Mouse (Mus musculus) gastrocnemius, adult 18-20 months (tissue): ENCODE measurements around the gene Crlf1. TPM values are rescaled to one million over a fixed set of nuclear protein-coding genes. Genes with fewer than 3 reads are reported as not detected.

ENCODE experiments used
- DNase-seq: peaks from one replicate; pipeline ENCODE4 v3.0.0; 2021; ENCODE audit warnings: low spot score
- total RNA-seq, 2 experiments: library from RNA; stranded (reverse); gene quantifications; 2 replicates each; pipeline ENCODE4 v1.2.3; 2021

Gene Crlf1
- total RNA-seq, 2 experiments from 2014 or later, result 2.8 to 2.9 TPM

DNA sequence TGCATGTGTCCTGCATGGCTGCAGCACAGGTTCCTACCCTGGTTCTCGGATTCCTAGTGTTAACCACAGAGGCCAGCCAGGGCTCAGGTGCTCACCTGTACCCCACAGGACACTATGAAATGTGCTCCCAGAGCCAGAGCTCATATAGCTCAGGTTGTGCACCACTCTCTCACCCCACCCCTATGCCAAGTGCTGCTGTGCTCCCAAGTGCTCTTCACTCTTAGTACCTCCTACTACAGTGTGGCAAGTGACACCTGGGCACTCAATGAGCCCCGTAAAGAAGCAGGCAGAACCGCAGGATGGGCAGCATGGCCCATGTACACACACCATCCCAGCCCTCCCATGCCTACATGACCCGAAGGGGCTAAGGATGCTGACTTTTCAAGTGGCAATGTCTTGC lies 24.2 kb upstream of the Crlf1 start:
- no peak for DNase-seq

DNA sequence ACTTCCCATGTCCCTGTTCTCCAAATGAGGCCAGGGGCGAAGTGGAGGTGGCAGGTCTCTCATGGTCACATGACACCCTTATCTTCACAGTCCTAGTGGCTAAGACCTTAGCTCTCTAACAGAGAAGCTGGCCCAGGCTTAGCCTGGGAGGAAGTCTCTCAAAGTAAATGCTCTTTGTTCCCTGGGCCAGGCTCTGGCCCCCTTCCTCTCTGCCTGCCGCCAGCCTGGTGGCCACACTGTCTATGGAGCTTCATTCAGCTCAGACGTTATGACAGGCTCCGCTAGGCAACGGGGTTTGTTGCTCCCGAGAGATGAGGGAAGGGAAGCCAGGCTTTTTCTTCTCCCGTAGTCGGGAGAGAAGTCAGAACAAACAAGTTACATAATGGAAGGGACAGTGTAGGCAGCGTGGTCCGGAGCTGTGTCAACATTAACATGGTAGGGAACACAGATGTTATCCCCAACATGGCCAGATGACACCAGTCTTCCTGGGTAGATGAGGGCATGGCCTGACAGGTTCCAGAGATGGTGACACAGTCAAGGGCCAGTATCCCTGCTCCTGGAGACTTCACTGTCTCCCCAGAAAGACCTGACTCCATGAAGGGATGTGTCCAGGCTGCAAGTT lies 23.6 kb upstream of the Crlf1 start:
- no peak for DNase-seq

DNA sequence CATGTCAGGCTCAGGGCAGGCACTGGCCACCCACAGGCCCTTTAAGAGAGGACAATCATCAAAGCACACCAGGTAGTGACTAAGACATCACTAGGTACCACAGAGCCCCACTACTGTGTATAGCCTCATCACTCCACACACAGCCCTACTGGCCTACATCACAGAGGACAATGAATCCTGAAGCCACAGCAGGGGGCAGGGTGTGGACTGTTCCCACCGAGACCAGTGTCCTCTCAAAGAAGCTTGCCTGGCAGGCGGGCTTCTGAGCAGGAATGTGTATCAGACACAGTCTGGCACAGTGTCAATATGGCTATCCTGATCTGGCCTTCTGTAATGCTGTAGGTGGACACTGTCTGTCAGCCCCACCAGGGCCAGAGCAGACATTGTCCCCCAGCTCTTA lies 23.0 kb upstream of the Crlf1 start:
- DNase-seq, result no peak

DNA sequence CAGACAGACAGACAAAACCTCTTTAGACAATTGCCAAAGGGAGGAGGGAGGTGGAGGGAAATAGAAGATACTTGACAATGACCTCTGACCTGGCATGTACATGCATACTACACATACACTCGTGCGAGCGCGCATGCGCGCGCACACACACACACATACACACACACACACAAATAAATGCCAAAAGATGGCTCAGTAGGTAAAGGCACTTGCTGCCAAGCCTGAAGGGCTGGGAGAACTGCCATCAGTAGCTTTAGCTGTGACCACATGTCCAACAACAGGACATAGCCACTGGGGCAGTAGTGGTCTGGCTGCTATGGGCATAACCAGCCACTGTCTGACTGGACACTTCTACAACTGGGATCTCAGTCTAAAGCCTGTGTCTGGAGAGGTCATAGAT lies 21.1 kb upstream of the Crlf1 start:
- DNase-seq, result no peak

DNA sequence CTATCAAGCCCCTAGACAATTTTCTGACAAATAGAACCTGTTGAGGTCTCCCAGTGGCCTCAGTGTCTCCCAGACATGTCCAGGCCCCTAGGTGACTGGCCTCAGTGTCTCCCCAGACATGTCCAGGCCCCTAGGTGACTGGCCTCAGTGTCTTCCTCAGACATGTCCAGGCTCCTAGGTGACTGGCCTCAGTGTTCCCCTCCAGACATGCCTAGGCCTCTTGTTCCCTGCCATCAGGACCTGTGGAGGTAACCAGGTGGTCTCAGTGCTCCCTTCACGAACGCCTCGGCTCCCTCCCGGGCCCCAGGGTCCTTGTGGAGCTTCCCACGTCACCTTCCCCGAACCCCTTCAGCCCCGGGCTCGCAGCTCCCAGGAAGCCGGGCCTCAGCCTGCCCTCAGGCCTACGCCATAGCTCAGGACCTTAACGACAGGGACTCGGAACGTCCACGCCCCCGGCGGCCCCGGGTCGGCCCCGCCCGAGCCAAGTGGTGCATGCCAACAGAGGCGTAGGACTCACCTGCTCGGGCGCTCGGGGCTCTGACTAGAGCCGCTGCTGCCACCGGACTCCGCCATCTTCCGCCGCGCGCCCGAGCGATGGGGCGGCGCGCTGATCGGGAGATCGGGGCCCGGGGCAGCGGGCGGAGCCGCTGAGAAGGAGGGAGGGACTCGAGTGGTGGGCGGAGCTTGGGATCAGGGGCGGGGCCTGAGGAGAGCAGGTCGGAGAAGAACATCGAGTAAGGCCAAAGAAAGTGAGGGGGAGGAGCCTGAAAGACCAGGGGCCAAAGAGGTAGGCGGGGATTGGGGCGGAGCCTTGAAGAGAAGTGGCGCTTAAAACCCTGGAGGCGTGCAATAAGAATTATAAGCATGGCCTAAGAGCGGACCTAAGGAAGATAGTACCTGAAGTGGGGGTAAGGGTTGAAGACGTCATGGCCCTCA lies 16.4 kb upstream of the Crlf1 start, which contains the start of gene Klhl26:
Klhl26 (minus strand) TSS at position 636 of the 936 bp plus-strand sequence.
- DNase-seq, result peak; percentile 97

DNA sequence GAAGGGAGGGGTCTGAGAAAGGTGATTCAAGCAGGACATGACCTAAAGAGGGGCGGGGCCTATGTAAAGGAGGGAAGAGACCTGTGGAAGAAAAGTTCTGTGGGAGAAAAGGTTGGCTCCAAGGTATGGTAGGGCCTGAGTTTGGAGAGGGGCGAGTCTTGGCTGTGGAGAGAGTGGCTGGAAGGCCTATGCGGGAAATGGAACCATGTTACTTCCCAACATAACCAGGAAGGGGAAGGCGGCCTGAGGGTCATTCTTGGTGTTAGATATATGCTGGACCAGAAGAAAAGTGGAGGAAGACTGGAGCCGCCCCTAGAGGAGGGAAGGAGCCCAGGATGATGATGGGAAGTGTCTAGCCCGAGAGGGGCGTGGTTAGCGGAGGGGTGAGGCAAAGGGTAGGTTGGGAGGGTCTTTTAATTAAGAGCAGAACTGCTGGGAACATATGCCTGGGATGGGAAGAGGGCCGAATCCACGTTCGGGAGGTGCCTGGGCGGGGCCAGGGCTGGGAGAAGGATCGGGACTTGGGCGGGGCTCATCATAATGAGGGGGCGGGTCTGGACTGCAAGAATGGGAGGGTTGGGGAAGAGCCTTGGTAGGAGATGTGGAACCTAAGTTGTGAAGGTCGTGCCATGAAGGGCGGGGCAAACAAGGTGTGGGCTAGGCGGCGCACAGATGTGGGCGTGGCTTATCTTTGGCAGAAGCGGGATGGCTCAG lies 15.5 kb upstream of the Crlf1 start:
- no peak for DNase-seq

DNA sequence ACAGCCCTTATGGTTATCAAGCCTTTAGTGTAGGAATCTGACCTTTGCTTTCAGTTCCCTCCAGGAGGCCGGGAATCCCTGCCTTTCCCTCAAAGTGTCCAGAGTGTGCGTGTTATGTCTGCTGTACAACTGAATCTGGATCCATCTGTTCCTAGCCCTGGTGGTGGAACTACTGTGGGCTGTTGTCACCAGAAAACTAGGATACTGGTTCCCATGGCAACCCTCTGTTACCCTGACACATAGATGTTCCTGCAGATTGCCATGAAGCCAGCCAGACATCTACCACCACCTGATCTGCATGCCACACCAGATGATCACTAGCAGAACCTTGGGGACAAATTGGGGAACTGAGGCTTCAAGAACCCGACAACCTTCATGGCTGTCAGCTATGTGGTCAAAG lies 11.1 kb upstream of the Crlf1 start:
- DNase-seq, result no peak

DNA sequence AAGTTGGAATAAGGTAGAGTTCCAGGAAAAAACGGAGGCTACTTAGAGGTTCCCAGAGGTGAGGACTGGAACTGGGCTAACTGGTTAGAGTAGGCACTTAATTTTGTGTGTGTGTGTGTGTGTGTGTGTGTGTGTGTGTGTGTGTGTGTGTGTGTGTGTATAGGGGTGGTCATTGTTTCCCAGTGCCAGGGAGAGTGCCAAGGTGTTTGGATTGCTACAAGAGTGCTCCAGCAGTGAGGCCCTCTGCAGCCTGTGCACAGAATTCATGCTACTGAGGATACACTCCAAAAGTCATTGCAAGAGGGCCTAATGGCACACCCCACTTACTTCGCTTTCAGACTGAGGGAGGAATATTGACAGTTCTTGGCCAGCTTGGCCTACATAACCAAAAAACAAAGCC lies 10.0 kb upstream of the Crlf1 start:
- no peak for DNase-seq

DNA sequence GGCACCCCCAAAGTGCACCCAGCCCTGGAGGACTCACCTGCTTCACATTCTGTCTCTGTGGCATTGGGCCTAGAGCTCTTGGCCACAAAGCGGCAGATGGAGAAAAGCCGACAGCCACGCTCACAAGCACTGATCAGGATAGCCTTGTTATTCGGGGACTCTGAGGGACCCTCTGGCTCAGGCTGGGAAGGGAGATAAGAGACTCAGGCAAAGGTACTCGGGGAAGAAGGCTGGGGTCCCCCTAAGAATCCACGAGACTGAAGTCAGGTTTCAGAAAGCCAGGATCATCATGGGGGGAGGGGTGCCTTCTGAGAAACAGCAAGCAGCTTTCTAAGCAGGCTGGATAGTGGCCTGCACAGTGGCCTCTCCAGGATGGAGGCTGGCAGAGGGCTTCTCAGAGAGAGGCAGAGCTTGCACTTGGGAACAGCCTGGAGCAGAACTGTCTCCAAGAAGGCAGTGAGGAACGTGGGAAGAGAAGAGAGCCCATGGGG lies 6.7 kb upstream of the Crlf1 start:
- DNase-seq, result no peak

DNA sequence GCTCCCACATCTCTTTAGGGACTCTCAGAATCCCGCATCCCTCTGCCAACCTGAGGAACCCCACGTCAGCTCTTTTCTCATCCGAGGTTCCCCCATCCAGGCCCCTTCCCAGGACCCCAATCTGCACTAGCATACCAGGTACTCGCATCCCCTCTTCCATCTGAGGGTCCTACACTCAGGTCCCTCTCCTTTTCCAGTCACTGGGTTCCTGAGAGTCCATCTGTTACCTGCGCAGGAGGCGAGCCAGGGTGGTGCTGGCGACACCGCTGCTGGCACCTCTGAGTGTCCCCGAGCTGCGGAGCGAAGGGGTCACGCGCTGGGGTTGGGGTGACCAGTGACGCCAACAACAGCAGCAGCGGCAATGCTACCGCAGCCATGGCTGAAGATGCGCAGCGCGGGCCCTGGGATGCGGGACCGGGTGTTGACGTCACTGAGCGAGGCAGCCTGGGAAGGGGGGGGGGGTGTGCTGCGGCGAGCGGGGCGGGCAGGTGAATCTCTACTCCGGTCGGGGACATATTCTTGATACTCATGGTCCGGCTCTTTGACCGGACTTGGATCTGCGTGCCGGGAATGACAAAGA lies 5.9 kb upstream of the Crlf1 start, which contains the start of gene Tmem59l:
Tmem59l (minus strand) TSS at position 418 of the 580 bp plus-strand sequence.
- DNase-seq, result no peak

DNA sequence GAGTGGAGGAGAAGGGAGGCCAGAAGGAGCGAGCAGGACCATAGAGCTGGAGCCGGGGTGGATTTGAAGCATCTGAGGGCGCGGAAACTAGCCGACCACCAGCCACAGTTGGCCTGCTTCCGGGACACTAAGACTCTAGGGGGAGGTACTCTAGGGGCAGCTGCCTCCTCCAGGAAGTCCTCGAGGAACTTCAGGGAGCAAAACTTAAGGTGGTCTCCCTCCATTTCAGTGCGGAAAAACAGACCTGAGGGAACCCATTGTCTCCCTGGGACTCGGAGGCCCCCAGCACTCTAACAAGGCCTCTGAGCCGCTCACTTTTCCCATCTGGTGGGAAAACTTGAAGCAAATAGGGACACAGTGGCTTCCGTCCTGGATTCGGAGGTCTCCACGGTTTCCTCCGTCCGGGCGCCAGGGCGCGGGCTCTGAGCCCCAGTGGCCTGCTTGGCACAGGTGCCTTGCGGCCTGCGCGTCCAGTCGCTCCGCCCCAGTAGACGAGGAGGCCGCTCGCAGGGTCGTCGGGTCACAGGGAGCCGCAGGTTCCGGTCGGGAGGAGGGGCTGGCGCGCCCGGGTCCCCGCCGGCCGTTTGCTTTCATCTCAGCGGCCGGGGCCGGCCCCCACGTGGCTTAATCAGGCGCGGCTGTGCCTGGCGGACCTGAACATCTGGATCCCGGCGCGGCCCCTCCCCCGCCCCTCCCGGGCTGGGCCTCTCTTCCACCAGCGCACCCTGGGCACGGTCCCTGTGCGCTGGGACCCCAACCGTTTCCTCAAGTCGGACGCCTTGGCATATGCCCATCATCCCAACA lies 4.8 kb upstream of the Crlf1 start:
- DNase-seq, result no peak

DNA sequence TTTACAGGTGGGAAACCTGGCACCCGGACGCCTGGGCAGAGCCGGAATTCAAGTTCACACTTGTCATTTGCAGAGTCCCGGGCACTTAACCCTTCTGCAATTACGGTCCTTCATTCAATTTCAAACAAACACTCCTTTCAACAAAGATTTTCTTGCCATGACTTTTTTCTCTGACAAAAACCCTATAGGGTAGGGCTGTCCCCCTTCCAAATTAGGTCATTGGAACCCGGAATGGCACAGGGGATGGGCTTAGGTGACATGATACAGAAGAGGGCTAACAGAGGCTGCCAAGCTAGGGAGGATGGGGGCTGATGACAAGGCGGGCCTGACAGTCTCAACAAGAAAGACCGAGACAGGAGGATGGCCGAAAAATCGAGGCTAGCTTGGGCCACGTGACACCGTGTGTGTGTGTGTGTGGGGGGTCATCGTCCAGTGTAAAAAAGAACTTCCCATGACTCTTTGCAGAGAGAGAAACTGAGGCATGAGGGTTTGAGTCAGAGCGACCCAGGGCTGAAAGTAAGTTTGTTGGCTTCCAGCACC lies 4.0 kb upstream of the Crlf1 start:
- no peak for DNase-seq

DNA sequence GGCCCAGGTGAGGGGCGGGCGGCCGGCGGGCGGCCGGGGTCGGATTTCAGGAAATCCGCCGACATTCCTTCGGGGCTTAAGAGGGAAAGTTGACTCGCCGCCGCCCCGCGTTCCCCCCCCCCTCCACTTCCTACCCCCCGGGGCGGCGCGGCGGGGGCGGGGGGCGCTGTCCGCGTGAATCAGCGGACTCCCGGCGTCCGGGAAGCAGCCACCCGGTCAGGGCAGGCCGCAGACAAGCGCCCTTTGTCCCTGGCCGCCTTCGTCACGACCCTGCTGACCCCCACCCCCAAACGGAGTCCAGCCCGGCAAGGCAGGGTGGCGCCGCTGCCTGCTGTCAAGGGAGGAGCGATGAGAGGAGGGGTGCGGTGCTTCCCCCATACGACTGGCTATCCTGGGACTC lies 3.4 kb upstream of the Crlf1 start:
- DNase-seq, result no peak

DNA sequence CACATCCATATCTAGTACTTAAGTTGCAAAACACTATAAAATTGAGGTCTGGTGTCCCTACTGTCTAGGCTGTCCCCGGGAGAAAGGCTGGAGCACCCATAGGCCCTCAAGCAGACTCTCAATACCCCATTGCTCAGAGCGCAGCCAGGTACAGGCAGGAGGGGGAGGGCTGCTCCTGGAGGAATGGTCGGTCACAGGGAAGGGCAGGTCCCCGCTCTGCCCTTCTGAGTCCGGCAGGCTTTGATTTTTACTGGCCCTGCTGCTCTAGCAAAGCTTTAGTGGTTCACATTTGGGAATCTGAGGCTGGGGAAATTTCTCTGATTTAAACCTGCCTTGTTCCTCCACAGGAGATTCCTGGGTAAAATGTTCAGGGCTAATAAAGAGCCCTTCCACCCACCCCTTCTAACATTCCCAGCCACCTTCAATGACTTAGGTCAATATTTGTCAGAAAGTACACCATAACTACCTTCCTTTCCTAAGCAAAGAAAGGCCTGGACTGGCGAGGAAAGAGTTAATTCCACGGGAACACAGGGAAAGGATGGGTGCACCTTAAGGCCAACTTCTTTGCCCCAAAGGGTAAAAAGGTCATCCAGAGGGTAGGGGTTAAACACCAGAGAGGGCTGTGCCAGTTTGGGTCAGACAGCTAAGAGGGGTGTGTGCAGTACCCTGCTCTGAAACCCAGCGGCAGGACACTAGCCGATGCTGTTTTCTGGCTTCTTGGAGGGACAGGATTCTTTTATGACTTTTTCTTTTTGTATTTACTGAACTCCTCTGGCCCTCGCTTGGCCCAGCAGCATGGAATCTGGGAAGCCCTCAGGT lies 2.7 kb upstream of the Crlf1 start:
- no peak for DNase-seq

DNA sequence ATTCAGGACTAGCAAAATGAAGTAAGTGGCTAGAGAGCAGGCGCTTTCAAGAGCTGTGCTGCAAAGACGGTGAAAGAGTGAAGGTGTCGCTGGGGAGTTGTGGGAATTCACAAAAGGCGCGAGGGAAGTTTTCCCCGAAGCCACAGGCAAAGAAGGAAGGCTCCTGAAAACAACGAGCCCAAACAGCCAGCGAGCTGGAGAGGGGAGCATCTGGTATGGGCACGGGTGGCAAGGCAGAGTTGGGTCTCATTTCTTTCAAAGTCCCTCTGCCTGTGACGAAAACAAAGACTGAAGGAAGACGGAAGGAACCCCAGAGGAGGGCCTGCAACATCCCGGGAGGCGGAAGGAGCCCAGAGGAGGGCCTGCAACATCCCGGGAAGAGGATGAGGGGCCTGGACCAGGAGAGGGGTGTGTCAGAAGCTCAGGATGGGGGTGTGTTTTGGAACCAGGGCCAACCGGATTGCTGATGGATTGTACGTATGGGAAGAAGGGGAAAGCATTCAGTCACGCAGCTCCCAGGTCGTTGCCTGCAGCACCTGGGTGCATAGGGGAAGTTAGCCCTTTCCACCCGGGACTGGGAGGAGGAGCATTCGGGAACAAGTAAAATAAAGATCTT lies 2.0 kb upstream of the Crlf1 start:
- DNase-seq, result no peak

DNA sequence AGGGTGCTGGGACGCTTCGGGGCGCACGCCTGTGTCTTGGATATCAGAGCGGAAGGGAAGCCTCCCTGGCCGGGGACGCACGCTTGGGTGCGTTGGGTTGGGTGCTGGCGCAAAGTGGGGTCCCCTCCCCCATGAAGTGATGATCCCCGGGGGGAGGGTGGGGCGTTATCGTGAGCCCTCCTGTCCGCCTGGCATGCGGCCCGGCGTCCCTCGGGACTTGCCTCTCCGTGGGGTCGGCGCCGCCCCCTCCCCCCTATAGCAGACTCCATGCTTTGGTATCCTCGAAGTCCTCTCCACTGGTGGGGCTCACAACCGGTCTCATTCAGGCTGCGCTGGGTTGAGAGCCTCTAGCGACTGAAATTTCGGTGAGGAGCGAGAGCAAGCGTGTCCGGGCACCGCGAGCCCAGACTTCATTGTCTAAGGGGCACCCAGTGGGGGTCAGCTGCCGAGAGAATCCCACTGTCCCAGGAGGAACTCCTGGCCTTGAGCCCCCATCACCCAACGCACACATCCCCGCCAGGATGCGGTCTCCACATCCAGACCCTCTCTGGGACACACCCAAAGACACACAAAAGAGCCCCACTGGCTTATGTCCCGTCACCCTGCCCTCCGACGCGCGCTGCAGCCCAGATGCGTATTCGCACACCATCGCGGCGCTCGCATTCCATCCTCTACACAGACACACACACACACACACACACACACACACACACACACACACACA lies 896 bp downstream of the Crlf1 start:
- DNase-seq, result no peak

DNA sequence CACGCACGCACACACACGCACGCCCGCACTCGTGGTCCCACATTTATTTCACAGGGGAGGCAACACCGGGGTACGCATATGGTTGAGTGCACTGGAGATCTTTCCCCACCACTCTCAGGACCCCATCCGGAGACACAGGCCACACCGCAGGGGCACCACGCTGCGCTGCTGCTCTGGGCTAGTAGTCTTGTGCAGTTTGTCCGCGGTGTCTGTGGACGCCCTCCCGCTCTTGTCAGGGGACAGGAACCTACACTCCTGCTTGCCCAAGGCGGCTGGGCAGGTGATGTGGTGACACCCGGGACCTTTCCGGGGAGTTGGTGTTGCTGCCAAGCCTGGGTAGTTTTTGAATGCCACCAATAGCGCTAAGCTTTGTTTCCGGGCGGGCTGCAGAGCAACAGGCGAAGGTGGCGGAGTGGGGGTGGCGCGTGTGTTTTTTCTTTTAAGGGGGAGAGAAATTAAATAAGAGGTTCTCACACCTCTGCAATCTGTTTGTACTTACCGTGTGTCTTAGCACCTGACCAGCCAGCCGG lies 1.5 kb downstream of the Crlf1 start:
- no peak for DNase-seq
